Mouse (Mus musculus) heart, embryonic 16.5 days (tissue): ENCODE data around the gene Abhd14a. TPM values are rescaled to one million over a fixed set of nuclear protein-coding genes. Genes with fewer than 3 reads are reported as not detected.
A peak's percentile ranks its signal among the peaks of the same experiment; 100 is the strongest.

Experiments used
- ATAC-seq: fragments of 200-750 bp; cut with Nextera tagmentation; replicated peaks from 2 replicates; pipeline ENCODE4 v1.8.0; 2017; ENCODE audit warnings: moderate number of reproducible peaks; ENCODE audit not compliant: insufficient read depth, low FRiP score; ENCODE audit errors: extremely low read depth
- H3K27ac ChIP-seq: fragments of 300-500 bp; sonication (generic); 2 replicates; pipeline ENCODE4 v1.5.1; 2014; ENCODE audit warnings: mild to moderate bottlenecking, low read length, control low read depth, moderate library complexity
- H3K27me3 ChIP-seq: fragments of 300-500 bp; sonication (generic); 2 replicates; pipeline ENCODE4 v1.6.1; 2014; ENCODE audit warnings: low read length, mixed read lengths; ENCODE audit not compliant: control insufficient read depth, insufficient read depth
- H3K36me3 ChIP-seq: fragments of 300-500 bp; sonication (generic); 2 replicates; pipeline ENCODE4 v1.6.1; 2014; ENCODE audit not compliant: control insufficient read depth, insufficient read depth
- H3K4me1 ChIP-seq: fragments of 300-500 bp; sonication (generic); 2 replicates; pipeline ENCODE4 v1.6.1; 2014; ENCODE audit warnings: low read length, mixed read lengths; ENCODE audit not compliant: control insufficient read depth, insufficient read depth
- H3K4me2 ChIP-seq: fragments of 300-500 bp; sonication (generic); 2 replicates; pipeline ENCODE4 v1.6.1; 2014; ENCODE audit warnings: low read depth, mild to moderate bottlenecking, control low read depth, low read length
- H3K4me3 ChIP-seq: fragments of 300-500 bp; sonication (generic); 2 replicates; pipeline ENCODE4 v1.5.1; 2014; ENCODE audit warnings: mild to moderate bottlenecking, control low read depth, low read length
- H3K9ac ChIP-seq: fragments of 300-500 bp; sonication (generic); 2 replicates; pipeline ENCODE4 v1.6.1; 2014; ENCODE audit warnings: low read length, control low read depth
- H3K9me3 ChIP-seq: fragments of 300-500 bp; sonication (generic); replicated peaks from 2 replicates; pipeline ENCODE4 v1.6.1; 2016; ENCODE audit warnings: low read length; ENCODE audit not compliant: control insufficient read depth
- WGBS: fragments of 180-500 bp; shearing (Covaris S2); extraction: QIAGEN DNeasy Blood & Tissue Kit; methylation state at CpG from one replicate; pipeline ENCODE4 v1.1.7; 2014; 5-methylcytosine and 5-hydroxymethylcytosine counted together
- polyA plus RNA-seq: library from polyadenylated mRNA; unstranded; fragments of >200 nt; fragmentation: Nextera tagmentation; extraction: Ambion mirVana; gene quantifications from 2 replicates; pipeline ENCODE4 v1.2.1, GENCODE M21; 2015

Gene Abhd14a
- polyA plus RNA-seq, 1 experiment from 2014 or later, result 60.5 TPM

GRCm38 (mm10) chr9:106457920-106458319, 10.4 kb upstream of the Abhd14a start:
- Histone ChIP-seq H3K4me1 (peaks cover 46% of the 10 kb centered on the region), H3K27me3 (no peaks in the 10 kb centered on the region), H3K36me3 (peaks cover 16% of the 10 kb centered on the region), H3K9me3 (no peaks in the 10 kb centered on the region), H3K9ac (no peak overlapping the region), H3K4me3 (no peak overlapping the region), H3K4me2 (no peak overlapping the region), H3K27ac (peak overlapping the region; percentile 65; the same call in 1 of the 2 replicates)
- WGBS, result 68% methylated on average over 5 of the region's 5 CpGs
- no peak for ATAC-seq

DNA sequence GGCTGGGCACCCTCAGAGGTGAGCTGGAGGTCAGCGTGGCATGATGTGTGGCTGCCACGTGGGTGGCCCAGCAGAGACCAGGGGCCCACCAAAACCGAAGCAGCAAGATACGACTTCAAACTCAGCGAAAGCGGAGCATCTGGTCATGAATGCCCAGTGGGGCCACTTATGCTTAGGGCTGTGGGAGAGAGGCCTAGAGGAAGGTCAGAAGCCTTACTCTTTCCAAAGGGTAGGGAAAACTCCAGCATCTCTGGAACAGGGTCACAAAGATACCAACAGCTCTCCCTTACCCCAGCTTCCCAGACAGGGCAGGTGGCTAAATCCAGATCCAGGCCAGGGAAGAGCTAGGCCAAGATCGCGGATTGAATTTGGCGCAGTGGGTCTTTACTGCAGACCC, 9.7 kb upstream of the Abhd14a start:
- no peaks in the 10 kb centered on the region for H3K27me3 ChIP-seq
- peak overlapping the region; percentile 65 for H3K27ac ChIP-seq
- ATAC-seq, result no peak
- H3K9ac ChIP-seq, result peak overlapping the region; percentile 23
- H3K9me3 ChIP-seq, result no peaks in the 10 kb centered on the region
- H3K36me3 ChIP-seq, result peaks cover 14% of the 10 kb centered on the region
- no peak overlapping the region for H3K4me3 ChIP-seq
- H3K4me1 ChIP-seq, result peaks cover 51% of the 10 kb centered on the region
- 52% methylated on average over 9 of the region's 9 CpGs for WGBS
- H3K4me2 ChIP-seq, result peak overlapping the region; percentile 40; the same call in 1 of the 2 replicates

DNA sequence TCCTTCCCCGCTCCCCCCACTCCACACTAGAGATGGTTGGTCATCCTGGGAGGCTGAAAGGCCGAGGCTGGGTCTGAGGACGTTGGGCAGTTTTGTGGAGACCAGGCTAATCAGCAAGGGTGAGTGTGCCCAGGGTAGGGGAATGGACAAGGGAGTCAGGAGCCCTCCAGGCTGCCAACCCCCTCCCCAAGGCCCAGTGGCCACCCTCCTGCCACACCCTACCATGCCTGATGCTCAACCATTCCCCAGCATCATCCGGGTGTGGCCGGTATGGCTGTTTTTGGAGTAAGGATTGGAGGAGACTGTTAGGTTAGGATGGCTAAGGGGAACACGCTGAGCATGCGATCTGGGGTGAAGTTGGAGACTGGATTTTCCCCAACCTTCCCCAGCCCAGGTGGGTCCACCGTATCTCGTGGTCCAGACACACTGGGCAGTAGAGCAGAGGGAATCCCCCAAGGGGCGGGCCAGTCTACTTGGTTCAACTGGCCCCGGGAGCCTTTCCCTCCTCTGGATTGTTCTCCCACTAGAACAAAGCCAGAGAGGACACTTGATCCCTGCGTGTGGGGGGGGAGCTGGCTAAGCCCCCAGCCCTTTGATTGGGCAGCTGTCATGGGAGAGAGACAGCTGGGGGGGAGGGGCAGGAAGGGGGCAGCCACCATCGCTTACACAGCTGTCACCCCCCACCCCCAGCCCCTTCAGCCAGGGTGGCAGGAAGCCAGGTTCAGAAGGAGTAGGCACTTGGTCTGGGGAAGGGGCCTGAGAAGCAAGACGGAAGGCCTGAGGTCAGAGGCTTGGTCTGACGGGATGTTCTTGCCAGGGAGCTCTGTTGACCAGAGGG, 9.1 kb upstream of the Abhd14a start:
- Histone ChIP-seq H3K36me3 (0 out of 2 replicates have a peak, but pooled peaks cover 9% of the 10 kb centered on the region), H3K4me3 (no peak overlapping the region), H3K27ac (peak overlapping the region; percentile 65), H3K9me3 (no peaks in the 10 kb centered on the region), H3K4me1 (peaks cover 51% of the 10 kb centered on the region), H3K9ac (peak overlapping the region; percentile 23), H3K4me2 (peak overlapping the region; percentile 40; the same call in 1 of the 2 replicates), H3K27me3 (no peaks in the 10 kb centered on the region)
- 39% methylated on average over 15 of the region's 15 CpGs for WGBS
- ATAC-seq, result no peak

- 0 out of 2 replicates have a peak, but pooled peaks have one; percentile 5 for ATAC-seq
- H3K36me3 ChIP-seq, result 0 out of 2 replicates have a peak, but pooled peaks cover under 1% of the 10 kb centered on the region
- no peaks in the 10 kb centered on the region for H3K9me3 ChIP-seq
- peak overlapping the region; percentile 94 for H3K4me2 ChIP-seq
- peak overlapping the region; percentile 90 for H3K9ac ChIP-seq
- H3K4me3 ChIP-seq, result peak overlapping the region; percentile 76
- no peaks in the 10 kb centered on the region for H3K27me3 ChIP-seq
- 3% methylated on average over 17 of the region's 17 CpGs for WGBS
- H3K27ac ChIP-seq, result peak overlapping the region; percentile 88
- peaks cover 62% of the 10 kb centered on the region for H3K4me1 ChIP-seq
These were observed 7.6 kb upstream of the Abhd14a start for GRCm38 (mm10) chr9:106454888-106455681.

GRCm38 (mm10) chr9:106454071-106454761, 6.7 kb upstream of the Abhd14a start:
- 3% methylated on average over 20 of the region's 20 CpGs for WGBS
- peaks cover 62% of the 10 kb centered on the region for H3K4me1 ChIP-seq

DNA sequence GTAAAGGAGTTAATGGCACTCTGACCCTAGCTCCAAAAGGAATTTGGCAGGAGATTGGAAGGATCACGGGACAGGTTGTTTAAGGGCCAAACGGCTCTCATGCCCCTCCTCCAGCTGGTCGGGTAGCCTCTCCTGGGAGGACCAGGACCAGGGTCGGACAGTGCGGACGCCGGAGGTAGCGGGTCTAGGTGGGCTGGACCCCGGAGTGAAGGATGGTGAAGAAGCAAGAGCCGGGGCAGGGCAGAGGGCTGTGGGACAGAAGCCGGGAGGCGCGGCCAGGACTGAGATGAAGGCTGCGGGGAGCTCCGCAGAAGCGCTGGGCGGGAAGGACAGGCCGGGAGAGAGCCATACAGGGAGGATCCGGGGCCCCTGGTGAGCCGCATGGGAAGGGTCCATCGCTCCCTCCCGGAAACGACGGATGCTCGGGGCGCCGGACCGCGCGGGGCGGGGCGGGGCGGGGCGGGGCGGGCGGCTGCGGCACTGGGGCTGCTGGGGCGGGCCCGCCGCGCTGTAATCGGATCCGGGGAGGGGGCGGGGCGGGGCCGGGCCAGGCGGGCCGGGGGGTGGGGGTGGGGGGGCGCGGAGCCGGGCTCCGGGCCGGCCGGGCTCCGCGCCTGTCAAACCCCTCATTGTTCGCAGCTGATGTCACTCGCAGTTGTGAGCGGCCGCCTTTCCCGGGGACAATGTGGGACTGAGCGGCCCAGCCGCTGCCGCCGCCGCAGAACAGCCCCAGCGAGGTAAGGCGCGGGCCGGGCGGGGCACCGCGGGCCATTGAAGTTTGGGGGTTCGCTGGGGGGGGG, 6.0 kb upstream of the Abhd14a start, which contains the start of gene Pcbp4:
TSS of gene Pcbp4 (plus strand) at position 21 of the 800 bp plus-strand sequence.
- H3K27me3 ChIP-seq, result no peaks in the 10 kb centered on the region
- H3K4me1 ChIP-seq, result peaks cover 63% of the 10 kb centered on the region
- under 1% methylated on average over 43 of the region's 74 CpGs for WGBS
- H3K9me3 ChIP-seq, result no peaks in the 10 kb centered on the region
- H3K9ac ChIP-seq, result peak within 1 kb of the TSS; percentile 90
- peak within 1 kb of the TSS; percentile 88 for H3K27ac ChIP-seq
- no peaks in the 10 kb centered on the region for H3K36me3 ChIP-seq
- peak within 1 kb of the TSS; percentile 94 for H3K4me2 ChIP-seq
- peak; percentile 78 for ATAC-seq
- H3K4me3 ChIP-seq, result peak within 1 kb of the TSS; percentile 76

More at GRCm38 (mm10) chr9:106454071-106454761, 6.7 kb upstream of the Abhd14a start:
- Histone ChIP-seq H3K4me2 (peak overlapping the region; percentile 94), H3K36me3 (no peaks in the 10 kb centered on the region), H3K9me3 (no peaks in the 10 kb centered on the region), H3K4me3 (peak overlapping the region; percentile 76), H3K27me3 (no peaks in the 10 kb centered on the region), H3K27ac (peak overlapping the region; percentile 88), H3K9ac (peak overlapping the region; percentile 90)
- peak; percentile 1; the same call in 1 of the 2 replicates for ATAC-seq

DNA sequence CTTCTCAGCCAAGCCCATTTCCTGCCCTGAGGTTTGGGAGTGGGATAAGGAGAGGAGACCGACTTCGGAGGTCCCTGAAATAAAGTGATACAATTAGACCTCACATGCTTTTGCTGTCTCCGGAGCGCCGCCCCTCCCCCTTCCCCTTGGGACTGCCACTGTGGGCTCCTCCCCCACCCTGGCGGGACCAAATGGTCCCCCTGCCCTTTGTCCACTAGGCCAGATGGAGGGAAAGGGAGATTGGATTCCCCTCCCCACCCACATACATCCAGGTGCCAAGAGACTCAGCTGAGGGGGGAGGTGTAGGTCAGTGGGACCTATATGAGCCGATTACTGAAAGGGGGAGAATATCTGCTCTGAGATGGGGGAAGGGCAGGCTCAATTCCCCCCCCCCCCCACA, 5.3 kb upstream of the Abhd14a start:
- Histone ChIP-seq H3K27me3 (no peaks in the 10 kb centered on the region), H3K27ac (peak overlapping the region; percentile 88), H3K4me3 (peak overlapping the region; percentile 76), H3K9ac (peak overlapping the region; percentile 82), H3K4me2 (peak overlapping the region; percentile 94), H3K4me1 (peaks cover 64% of the 10 kb centered on the region), H3K36me3 (no peaks in the 10 kb centered on the region), H3K9me3 (no peaks in the 10 kb centered on the region)
- no peak for ATAC-seq
- WGBS, result 8% methylated on average over 7 of the region's 7 CpGs

DNA sequence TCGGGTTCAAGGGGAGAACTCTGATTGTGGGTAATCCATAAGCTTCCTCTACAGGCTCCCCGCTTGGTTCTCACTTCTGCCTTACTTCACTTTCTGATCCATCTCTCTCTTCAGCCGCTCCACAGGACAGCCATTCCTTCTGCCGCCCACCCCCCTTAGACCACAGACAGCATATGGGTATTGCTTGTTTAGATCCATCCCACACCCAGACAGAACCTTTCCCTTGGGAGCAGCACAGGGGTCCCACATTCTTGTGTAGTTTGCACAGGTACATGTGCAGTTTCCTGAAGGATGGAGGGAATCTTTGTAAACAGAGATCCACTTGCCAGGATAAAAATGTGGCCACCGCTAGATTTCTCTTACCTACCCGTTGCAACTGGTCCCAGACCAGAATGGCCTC, 4.9 kb upstream of the Abhd14a start:
- Histone ChIP-seq H3K9me3 (no peaks in the 10 kb centered on the region), H3K27me3 (no peaks in the 10 kb centered on the region), H3K27ac (no peak overlapping the region), H3K36me3 (no peaks in the 10 kb centered on the region), H3K9ac (peak overlapping the region; percentile 82; the same call in 1 of the 2 replicates), H3K4me1 (peaks cover 62% of the 10 kb centered on the region), H3K4me2 (peak overlapping the region; percentile 94), H3K4me3 (no peak overlapping the region)
- no peak for ATAC-seq
- 54% methylated on average over 6 of the region's 6 CpGs for WGBS
